Mouse (Mus musculus): ENCODE data around the gene Setd1b. TPM values are rescaled to one million over a fixed set of nuclear protein-coding genes. Genes with fewer than 3 reads are reported as not detected.

Gene Setd1b
- 27.3 and 28.2 TPM in 2 replicates for polyA plus RNA-seq (2012; ENCODE audit: insufficient read depth, insufficient read length, missing spikeins)

GRCm38 (mm10) chr5:123142161-123143157, at the start of gene Setd1b:
Gene Setd1b, plus strand, starts transcription at chr5:123142193.
- H3K27ac ChIP-seq (ENCODE audit: insufficient read depth, low read depth, low read length): peak within 1 kb of the TSS; percentile 96
- peaks cover 5% of the 10 kb centered on the region for H3K4me1 ChIP-seq (ENCODE audit: control insufficient read depth, insufficient read depth, low read length)
- TF ChIP-seq POLR2A (IDR thresholded peaks at IDR 0.05; ENCODE audit: borderline replicate concordance, low read depth, low read length) (no peak), CTCF (IDR thresholded peaks at IDR 0.05; ENCODE audit: low read depth, low read length) (no peak)
- H3K4me3 ChIP-seq (ENCODE audit: insufficient read depth, low read length): peak within 1 kb of the TSS; percentile 67

GRCm38 (mm10) chr5:123093077-123093633, 48.8 kb upstream of the Setd1b start:
- no peak overlapping the region for H3K4me3 ChIP-seq (ENCODE audit: insufficient read depth, low read length)
- H3K4me1 ChIP-seq (ENCODE audit: control insufficient read depth, insufficient read depth, low read length): peaks cover 4% of the 10 kb centered on the region; the same call in 1 of the 2 replicates
- no peak for TF ChIP-seq POLR2A (IDR thresholded peaks at IDR 0.05; ENCODE audit: borderline replicate concordance, low read depth, low read length)
- no peak for TF ChIP-seq CTCF (IDR thresholded peaks at IDR 0.05; ENCODE audit: low read depth, low read length)
- H3K27ac ChIP-seq (ENCODE audit: insufficient read depth, low read depth, low read length): no peak overlapping the region

- no peak overlapping the region for H3K4me3 ChIP-seq (ENCODE audit: insufficient read depth, low read length)
- H3K4me1 ChIP-seq (ENCODE audit: control insufficient read depth, insufficient read depth, low read length): no peaks in the 10 kb centered on the region
- 0 out of 2 replicates have a peak, but pooled peaks have one; percentile 7 for TF ChIP-seq CTCF (IDR thresholded peaks at IDR 0.05; ENCODE audit: low read depth, low read length)
- TF ChIP-seq POLR2A (IDR thresholded peaks at IDR 0.05; ENCODE audit: borderline replicate concordance, low read depth, low read length): no peak
- no peak overlapping the region for H3K27ac ChIP-seq (ENCODE audit: insufficient read depth, low read depth, low read length)
Observed at GRCm38 (mm10) chr5:123094238-123094991, 47.6 kb upstream of the Setd1b start.

- Histone ChIP-seq H3K4me1 (ENCODE audit: control insufficient read depth, insufficient read depth, low read length) (no peaks in the 10 kb centered on the region), H3K4me3 (ENCODE audit: insufficient read depth, low read length) (no peak overlapping the region), H3K27ac (ENCODE audit: insufficient read depth, low read depth, low read length) (no peak overlapping the region)
- no peak for TF ChIP-seq CTCF (IDR thresholded peaks at IDR 0.05; ENCODE audit: low read depth, low read length)
- no peak for TF ChIP-seq POLR2A (IDR thresholded peaks at IDR 0.05; ENCODE audit: borderline replicate concordance, low read depth, low read length)
Observed at GRCm38 (mm10) chr5:123096299-123096698, 45.7 kb upstream of the Setd1b start.

- Histone ChIP-seq H3K27ac (ENCODE audit: insufficient read depth, low read depth, low read length) (no peak overlapping the region), H3K4me3 (ENCODE audit: insufficient read depth, low read length) (no peak overlapping the region), H3K4me1 (ENCODE audit: control insufficient read depth, insufficient read depth, low read length) (no peaks in the 10 kb centered on the region)
- TF ChIP-seq CTCF (IDR thresholded peaks at IDR 0.05; ENCODE audit: low read depth, low read length) (no peak), POLR2A (IDR thresholded peaks at IDR 0.05; ENCODE audit: borderline replicate concordance, low read depth, low read length) (no peak)
Observed at GRCm38 (mm10) chr5:123098487-123098886, 43.5 kb upstream of the Setd1b start.

- H3K4me1 ChIP-seq (ENCODE audit: control insufficient read depth, insufficient read depth, low read length): no peaks in the 10 kb centered on the region
- no peak overlapping the region for H3K4me3 ChIP-seq (ENCODE audit: insufficient read depth, low read length)
- H3K27ac ChIP-seq (ENCODE audit: insufficient read depth, low read depth, low read length): no peak overlapping the region
- TF ChIP-seq CTCF (IDR thresholded peaks at IDR 0.05; ENCODE audit: low read depth, low read length) (no peak), POLR2A (IDR thresholded peaks at IDR 0.05; ENCODE audit: borderline replicate concordance, low read depth, low read length) (no peak)
Observed at GRCm38 (mm10) chr5:123102376-123102775, 39.6 kb upstream of the Setd1b start.

GRCm38 (mm10) chr5:123103556-123103955, 38.4 kb upstream of the Setd1b start:
- Histone ChIP-seq H3K27ac (ENCODE audit: insufficient read depth, low read depth, low read length) (no peak overlapping the region), H3K4me1 (ENCODE audit: control insufficient read depth, insufficient read depth, low read length) (no peaks in the 10 kb centered on the region), H3K4me3 (ENCODE audit: insufficient read depth, low read length) (no peak overlapping the region)
- no peak for TF ChIP-seq CTCF (IDR thresholded peaks at IDR 0.05; ENCODE audit: low read depth, low read length)
- TF ChIP-seq POLR2A (IDR thresholded peaks at IDR 0.05; ENCODE audit: borderline replicate concordance, low read depth, low read length): no peak

- no peaks in the 10 kb centered on the region for H3K4me1 ChIP-seq (ENCODE audit: control insufficient read depth, insufficient read depth, low read length)
- TF ChIP-seq CTCF (IDR thresholded peaks at IDR 0.05; ENCODE audit: low read depth, low read length): no peak
- no peak for TF ChIP-seq POLR2A (IDR thresholded peaks at IDR 0.05; ENCODE audit: borderline replicate concordance, low read depth, low read length)
- no peak overlapping the region for H3K4me3 ChIP-seq (ENCODE audit: insufficient read depth, low read length)
- H3K27ac ChIP-seq (ENCODE audit: insufficient read depth, low read depth, low read length): no peak overlapping the region
Observed at GRCm38 (mm10) chr5:123104769-123105168, 37.2 kb upstream of the Setd1b start.

- no peaks in the 10 kb centered on the region for H3K4me1 ChIP-seq (ENCODE audit: control insufficient read depth, insufficient read depth, low read length)
- no peak overlapping the region for H3K27ac ChIP-seq (ENCODE audit: insufficient read depth, low read depth, low read length)
- H3K4me3 ChIP-seq (ENCODE audit: insufficient read depth, low read length): no peak overlapping the region
- TF ChIP-seq CTCF (IDR thresholded peaks at IDR 0.05; ENCODE audit: low read depth, low read length) (no peak), POLR2A (IDR thresholded peaks at IDR 0.05; ENCODE audit: borderline replicate concordance, low read depth, low read length) (no peak)
Observed at GRCm38 (mm10) chr5:123109452-123110203, 32.4 kb upstream of the Setd1b start.
